Mouse (Mus musculus) testis, postnatal 14 days (tissue): ENCODE results near the gene Ogt.
A peak's percentile ranks its signal among the peaks of the same experiment; 100 is the strongest.

ENCODE experiments used
- DNase-seq: peaks from one replicate; pipeline ENCODE4 v3.0.0; 2021; ENCODE audit warnings: low spot score

Gene Ogt

GRCm38 (mm10) chrX:101639741-101640166 lies at the start of gene Ogt:
TSS of gene Ogt (plus strand) at chrX:101640060.
- peak; percentile 89 for DNase-seq

- DNase-seq: no peak
Measured at GRCm38 (mm10) chrX:101616183-101616582, 23.7 kb upstream of the Ogt start.

DNA sequence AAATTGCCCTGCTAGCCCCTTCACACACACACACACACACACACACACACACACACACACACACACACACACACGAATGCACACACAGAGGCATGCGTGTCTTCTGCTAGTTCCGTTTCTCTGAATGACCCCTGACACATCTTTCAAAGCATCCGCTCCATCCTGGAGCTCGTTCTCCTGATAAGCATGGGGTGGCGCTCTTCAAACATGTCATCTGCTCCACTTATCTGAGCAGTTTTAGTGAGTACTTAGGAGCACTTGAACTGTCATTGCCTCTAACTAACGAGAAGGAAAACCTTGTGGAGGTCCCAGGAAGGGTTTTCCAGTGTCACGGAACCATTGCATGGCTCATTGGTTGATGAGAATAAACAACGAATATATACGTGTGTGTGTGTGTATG lies 22.0 kb upstream of the Ogt start:
- DNase-seq: no peak

DNA sequence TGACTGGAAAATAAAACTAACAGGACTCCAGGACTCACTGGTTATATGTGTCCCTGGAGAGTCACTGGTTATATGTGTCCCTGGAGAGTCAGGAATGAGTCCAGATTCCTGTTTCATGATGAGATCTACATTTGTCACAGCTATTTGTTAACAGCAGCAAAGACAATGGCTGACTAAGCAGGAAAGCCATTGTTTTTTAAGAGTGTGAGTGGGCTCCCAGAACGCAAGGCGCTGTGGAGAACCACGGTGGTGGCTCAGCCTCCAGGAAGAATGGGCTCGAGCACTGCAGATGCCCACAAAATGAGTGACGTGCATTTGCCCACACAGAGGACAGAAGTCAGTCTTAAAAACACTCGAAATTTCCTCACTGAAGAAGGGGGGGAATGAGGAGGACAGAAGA lies 19.5 kb upstream of the Ogt start:
- no peak for DNase-seq

- DNase-seq: no peak
Measured at GRCm38 (mm10) chrX:101622539-101622938, 17.3 kb upstream of the Ogt start.

DNA sequence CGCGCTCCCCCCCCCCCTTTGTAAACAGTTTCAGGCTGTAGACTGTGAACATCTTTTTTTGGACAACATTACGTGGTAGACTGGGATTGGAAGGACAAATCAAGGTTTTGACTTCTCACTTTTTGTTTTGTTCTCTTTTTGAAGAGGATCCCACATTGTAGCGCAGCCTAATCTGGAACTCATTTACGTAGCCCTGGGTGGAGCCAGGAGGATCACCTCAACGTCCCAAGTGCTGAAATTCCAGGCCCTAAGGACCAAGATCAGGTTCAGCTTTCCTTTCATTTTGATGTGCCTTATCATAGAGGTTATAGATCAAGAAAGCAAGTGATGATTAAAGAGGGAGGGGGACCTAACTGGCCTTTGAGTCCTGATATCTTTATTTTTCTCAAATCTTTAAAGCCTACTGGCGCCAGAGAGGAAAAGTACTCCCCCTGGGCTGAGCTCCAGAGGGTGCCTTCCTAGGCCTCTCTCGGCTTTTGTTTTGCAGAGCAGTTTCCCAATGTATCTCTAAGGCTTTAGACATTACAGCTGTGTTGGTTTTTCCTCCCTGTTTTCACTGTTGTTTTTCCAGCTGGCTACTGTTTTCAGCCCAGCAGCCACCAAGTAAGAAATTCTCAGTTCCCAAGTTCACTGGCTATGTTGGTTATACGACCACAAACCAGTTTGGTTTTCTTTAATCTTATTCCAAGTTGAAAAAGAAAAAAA lies 2.9 kb upstream of the Ogt start:
- no peak for DNase-seq

- no peak for DNase-seq
Measured at GRCm38 (mm10) chrX:101638856-101639255, 1.0 kb upstream of the Ogt start.

DNA sequence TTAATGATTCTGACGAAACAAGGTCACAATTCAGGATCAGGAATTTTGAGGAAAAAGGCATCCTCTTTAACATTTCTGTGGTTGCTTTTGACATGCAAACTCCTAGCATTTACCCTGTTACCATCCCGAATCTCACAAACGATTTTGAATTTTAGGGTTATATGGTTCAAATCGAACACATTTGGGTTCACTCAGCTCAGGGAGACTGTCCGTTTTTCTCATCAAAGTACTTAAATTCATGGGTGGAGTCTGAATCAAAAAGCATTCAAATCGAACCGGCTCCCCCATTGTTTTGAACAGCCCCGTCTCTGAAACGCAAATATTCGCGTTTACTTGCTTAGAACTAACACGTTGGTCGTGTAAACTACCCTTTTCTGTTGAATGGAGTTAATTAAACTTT lies 554 bp upstream of the Ogt start:
- no peak for DNase-seq

DNA sequence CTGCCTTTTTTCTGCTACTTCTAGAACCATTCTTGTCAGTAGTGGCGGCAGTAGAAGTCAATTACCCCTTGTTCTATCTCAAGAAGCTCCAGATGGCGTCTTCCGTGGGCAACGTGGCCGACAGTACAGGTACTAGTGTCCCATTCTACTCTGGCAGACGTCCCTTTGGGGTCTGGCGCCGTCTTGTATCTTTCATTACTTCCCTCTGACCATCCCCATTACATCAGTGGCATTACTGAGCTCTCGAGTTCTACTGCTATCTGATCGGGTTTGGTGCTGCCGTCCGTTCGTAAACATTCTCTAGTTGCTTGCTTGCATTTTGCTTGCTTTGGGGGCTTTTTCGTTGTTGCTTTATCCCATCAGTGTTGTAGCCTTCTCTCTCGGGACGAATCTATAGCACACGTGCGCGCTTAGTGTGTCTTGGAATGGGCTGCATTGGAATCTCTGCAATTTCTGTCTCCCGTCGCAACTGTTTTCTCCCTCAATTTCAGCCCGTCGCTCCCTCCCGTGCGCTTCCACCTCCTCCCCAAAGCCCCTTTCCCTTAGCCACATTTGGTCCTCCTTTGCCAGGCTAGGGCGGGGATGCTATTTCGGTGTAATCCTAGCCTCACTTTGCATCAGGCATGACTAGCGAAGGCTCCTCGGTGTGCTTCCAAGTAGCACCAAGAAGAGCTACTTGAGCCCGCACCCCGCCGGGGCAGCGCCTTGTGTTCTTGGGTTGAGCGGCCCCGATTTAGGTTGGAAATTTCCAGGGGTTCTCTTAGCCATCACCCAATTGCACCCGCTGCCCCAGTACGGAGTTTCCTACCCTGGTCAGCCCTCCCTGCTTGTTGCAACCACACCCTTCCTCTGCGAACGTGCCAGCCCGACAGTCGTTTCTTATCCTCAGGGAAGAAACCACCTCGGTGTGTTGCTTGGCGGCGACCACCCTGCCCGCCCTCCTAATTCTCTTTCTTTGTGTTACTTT lies 617 bp downstream of the Ogt start:
- peak; percentile 18 for DNase-seq

DNA sequence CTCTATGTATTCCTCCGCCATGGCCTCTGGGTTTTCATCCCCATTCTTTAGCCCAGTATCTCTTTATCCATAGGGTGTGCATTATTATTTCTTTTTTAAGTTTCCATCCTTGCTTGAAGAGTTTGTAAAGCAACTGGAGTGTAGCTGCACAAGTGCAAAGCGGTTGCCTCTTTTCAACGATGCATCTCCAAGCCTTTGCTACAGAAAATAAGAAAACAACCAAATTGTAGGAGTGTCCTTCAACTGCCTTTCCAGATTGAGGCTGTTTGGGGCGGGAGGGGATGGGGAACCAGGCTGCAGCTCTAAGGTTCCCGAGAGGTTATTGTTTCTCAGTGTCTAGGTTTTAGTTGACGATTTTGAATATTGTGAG lies 1.3 kb downstream of the Ogt start:
- no peak for DNase-seq

GRCm38 (mm10) chrX:101642091-101642490 lies 2.2 kb downstream of the Ogt start:
- no peak for DNase-seq

- no peak for DNase-seq
Measured at GRCm38 (mm10) chrX:101645286-101645685, 5.4 kb downstream of the Ogt start.

GRCm38 (mm10) chrX:101646621-101647020 lies 6.8 kb downstream of the Ogt start:
- DNase-seq: no peak

GRCm38 (mm10) chrX:101695686-101696085 lies 55.8 kb downstream of the Ogt start:
- peak; percentile 86 for DNase-seq

GRCm38 (mm10) chrX:101697537-101697936 lies 57.7 kb downstream of the Ogt start:
- DNase-seq: peak; percentile 39

GRCm38 (mm10) chrX:101698232-101698631 lies 58.4 kb downstream of the Ogt start:
- peak; percentile 76 for DNase-seq

DNA sequence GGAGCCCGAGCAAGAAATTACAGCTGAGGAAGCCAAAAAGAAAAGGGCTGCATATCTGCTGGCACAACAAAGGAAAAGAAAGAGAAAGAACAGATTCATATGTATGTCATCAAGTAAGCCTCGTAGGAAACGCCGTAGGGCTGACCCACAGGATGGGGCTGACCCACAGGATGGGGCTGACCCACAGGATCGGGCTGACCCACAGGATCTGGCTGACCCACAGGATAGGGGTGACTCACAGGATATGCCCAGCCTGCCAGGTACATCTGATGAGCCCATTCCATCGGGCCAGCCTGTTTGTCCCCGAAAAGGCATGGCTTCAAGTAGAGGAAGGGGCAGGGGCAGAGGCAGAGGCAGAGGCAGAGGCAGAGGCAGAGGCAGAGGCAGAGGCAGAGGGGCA lies 65.3 kb downstream of the Ogt start:
- no peak for DNase-seq

- no peak for DNase-seq
Measured at GRCm38 (mm10) chrX:101720401-101720800, 80.5 kb downstream of the Ogt start.

DNA sequence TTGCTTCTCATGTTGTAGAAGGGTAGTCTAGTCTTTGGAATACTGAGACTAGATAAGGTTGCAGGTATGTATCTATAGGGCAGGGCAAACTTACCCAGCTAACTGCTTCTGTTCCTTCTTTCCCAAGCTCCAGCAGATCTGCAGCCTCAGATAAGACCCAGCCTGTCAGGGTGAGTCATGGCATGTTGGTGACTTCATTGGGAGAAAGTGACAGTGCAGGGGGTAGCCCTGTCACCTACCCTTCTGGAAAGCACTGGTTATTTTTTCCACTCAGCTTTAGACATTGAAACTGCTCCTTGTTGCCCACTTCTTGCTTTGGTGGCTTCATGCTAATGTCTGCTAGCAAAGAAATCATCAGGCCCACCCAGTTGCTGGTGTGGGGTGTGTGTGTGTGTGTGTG lies 90.2 kb downstream of the Ogt start:
- DNase-seq: no peak

GRCm38 (mm10) chrX:101732644-101733043 lies 92.8 kb downstream of the Ogt start:
- no peak for DNase-seq

- DNase-seq: no peak
Measured at GRCm38 (mm10) chrX:101733288-101733687, 93.4 kb downstream of the Ogt start.

DNA sequence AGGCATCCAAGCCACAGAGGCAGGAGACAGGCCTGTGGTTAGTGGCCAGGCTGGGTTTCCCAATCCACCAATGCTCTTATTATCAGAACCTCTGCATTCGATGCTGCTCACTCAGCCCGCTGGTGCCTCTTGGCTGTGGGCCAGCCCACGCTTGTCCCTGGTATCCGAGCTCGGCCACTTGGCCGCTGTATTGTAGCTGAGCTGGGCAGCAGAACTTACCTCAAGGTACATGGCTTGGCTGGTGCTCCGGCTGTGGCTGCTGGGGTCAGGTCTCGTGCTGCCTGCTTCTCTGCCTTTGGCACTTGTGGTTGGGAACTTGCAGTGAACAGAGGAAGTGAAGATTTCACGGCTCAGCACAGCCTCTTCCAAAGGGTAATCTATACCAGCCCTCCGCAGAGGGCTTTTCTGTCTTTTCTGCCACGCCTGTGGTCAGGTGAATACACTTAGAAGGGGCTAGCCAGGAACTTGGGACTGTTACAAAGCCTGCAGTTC lies 94.0 kb downstream of the Ogt start, which contains the start of gene Cxcr3:
Cxcr3 (minus strand) TSS at position 442 of the 492 bp plus-strand sequence.
- no peak for DNase-seq
